Mouse (Mus musculus): ENCODE measurements around the gene Gm20388. TPM values are rescaled to one million over a fixed set of nuclear protein-coding genes. Genes with fewer than 3 reads are reported as not detected.

Gene Gm20388
- total RNA-seq, 2 experiments from 2014 or later = 18.6 TPM; not detected in 1

DNA sequence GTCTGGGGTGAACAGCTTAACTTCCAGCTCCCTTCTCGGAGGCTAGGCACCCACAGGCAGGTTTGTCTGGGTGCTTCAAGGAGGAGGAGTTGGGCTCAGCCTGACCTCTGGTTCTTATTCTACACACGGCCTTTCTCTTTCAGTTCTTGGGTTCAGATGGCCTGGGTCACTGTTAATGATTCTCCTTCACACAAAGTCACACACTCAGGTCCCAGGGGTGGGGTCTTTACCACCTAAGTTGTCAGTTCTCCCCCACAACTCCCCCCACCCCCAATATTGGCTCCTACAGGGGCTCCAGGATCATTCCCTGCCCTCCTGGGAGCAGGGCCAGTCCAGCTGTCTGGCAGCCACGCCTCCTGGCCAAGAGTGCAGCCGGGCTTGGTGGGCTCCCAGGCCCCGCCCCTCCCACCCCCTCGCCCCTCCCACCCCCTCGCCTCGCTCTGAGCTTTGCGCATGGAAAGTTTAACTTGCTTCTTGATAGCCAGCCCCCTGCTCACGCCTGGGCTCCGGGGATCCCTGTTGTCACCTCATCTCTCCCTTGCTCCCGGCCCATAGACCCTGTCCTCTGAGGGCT is 605.6 kb downstream of the Gm20388 start:
- intact Hi-C loops (cut with DNase I) = no loop called here
- DNase-seq (ENCODE audit: low spot score in 2 of 2) = no peak

DNA sequence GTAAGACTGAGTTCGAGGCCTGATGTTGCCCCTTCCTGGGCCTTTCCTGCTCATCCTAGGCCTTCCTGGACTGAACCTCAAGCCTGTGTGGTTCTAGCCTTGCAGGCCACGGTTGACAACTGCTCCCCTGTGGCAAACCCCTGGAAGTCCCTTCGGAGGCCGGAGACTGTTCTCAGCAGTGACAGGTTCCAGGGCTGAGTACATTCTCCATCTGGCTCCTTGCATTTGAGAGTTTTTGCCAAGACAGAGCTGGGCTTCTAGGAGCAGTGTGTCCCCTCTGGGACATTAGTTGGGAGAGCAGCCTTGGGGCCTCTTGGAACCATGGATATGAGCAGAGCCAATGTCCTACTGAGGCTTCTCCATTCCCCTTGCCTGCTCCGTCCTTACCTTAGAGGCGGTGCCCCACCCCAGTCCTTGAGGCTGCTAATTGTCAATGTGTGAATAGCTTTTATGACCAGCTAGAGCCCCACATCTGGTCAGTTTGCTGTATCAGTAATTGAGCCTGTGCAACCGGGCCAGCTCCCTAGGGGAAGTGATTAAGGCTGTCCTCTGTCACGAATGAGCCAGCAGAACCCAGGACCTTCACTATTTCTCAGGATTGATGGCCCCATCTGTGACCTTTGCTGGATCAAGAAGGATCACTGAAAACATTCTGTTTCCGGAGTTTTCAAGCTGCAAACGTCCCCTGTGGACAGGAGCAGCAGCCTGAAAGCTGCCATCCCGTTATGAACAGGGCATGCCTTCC is 607.2 kb downstream of the Gm20388 start:
- intact Hi-C loops (cut with DNase I) = no loop called here
- DNase-seq (ENCODE audit: low spot score in 2 of 2) = no peak

- peak in 1 of 2 experiments; percentile 60 for DNase-seq (ENCODE audit: low spot score in 2 of 2)
Observed at GRCm38 (mm10) chr8:120518736-120519534, 608.3 kb downstream of the Gm20388 start.

DNA sequence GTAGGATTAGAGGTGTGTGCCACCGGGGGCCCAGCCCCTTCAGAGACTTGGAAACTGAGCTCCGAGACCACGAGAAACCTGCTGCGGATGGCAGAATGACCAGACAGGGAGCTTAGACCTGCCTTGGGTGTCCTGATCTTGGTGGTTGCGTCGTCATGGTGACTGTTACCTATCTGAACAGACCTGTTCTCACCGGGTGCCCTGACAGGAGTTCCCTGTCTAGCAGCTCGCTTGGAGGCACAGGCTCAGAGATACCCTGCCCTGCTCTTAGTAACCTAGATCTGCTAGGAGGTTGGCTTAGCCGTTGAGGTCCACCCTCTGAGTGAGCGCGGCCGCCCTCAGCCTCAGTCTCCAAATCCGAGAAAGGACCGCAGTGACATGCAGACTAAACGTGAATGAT is 609.6 kb downstream of the Gm20388 start:
- no peak for DNase-seq (ENCODE audit: low spot score in 2 of 2)
- intact Hi-C loops (cut with DNase I) = no loop called here

More at GRCm38 (mm10) chr8:120518736-120519534, 608.3 kb downstream of the Gm20388 start:
- intact Hi-C loops (cut with DNase I) = no loop called here

- DNase-seq (ENCODE audit: low spot score in 2 of 2) = no peak
- intact Hi-C loops (cut with DNase I) = no loop called here
Observed at GRCm38 (mm10) chr8:120520707-120521590, 610.3 kb downstream of the Gm20388 start.

- intact Hi-C loops (cut with DNase I) = no loop called here
- no peak for DNase-seq (ENCODE audit: low spot score in 2 of 2)
Observed at GRCm38 (mm10) chr8:120521591-120521965, 610.9 kb downstream of the Gm20388 start.

DNA sequence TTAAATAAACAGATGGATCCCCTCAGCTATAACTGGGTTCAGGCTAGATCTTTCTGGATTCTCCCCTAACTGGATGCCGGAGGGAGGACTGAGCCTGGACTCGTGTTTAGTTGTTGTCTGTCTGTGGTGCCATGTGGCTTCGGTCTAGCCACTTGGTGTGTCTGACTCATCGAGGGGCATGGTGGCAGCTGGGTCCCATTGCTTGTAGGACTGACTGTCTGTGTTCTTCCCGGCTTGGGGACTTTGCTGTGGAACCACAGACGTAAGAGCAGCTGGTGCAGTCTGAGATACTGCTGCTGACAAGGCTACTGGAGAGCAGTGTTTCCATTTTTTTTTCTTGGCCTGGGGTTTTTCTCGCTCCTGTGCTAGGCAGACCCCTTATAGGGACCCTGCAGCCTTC is 613.0 kb downstream of the Gm20388 start:
- intact Hi-C loops (cut with DNase I) = no loop called here
- DNase-seq (ENCODE audit: low spot score in 2 of 2) = no peak

- intact Hi-C loops (cut with DNase I) = no loop called here
Observed at GRCm38 (mm10) chr8:120525135-120525534, 614.5 kb downstream of the Gm20388 start.

DNA sequence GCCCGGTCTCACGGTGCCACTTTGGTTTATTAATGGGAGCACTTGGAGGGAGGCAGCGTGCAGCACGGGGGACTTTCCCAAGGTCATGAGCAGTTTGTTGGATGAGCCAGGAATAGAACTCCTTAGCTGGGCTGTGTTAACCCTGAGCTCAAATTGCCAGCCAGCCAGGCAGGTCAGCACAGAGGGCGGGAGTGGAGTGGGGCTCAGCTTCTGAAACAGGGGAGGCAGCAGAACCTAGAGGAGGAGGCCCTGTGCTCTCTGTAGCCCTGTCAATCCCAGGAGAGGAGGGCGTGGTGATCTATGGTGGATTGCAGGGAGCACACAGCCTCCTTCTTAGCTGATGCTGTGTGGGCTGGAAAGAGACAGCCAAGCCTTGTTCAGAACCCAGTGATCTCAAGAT is 615.2 kb downstream of the Gm20388 start:
- DNase-seq (ENCODE audit: low spot score in 2 of 2) = no peak
- intact Hi-C loops (cut with DNase I) = no loop called here

More at GRCm38 (mm10) chr8:120525135-120525534, 614.5 kb downstream of the Gm20388 start:
- no peak for DNase-seq (ENCODE audit: low spot score in 2 of 2)

- intact Hi-C loops (cut with DNase I) = no loop called here
- no peak for DNase-seq (ENCODE audit: low spot score in 2 of 2)
Observed at GRCm38 (mm10) chr8:120526577-120526976, 615.9 kb downstream of the Gm20388 start.

GRCm38 (mm10) chr8:120528332-120528731 is 617.7 kb downstream of the Gm20388 start:
- no peak for DNase-seq (ENCODE audit: low spot score in 2 of 2)
- intact Hi-C loops (cut with DNase I) = no loop called here

DNA sequence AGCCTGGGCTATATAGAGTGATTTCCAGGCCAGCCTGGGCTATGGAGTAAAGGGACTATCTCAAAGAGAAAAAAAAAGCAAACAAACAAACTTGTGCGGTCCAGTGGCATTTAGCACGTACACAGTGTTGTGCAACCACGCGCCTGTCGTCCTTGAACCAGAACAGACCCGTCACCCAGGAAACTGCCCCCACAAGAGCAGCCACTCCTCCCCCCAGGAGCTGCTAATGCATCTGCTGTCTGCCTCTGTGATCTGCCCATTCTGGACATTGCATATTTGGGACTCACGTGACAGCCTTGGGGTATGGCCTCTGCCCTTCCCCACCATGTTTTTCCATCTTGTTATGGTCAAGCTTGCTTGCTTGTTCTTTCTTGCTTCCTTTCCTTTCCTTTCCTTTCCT is 618.6 kb downstream of the Gm20388 start:
- DNase-seq (ENCODE audit: low spot score in 2 of 2) = no peak
- intact Hi-C loops (cut with DNase I) = no loop called here

GRCm38 (mm10) chr8:120530954-120531656 is 620.5 kb downstream of the Gm20388 start:
- intact Hi-C loops (cut with DNase I) = no loop called here
- DNase-seq (ENCODE audit: low spot score in 2 of 2) = no peak

DNA sequence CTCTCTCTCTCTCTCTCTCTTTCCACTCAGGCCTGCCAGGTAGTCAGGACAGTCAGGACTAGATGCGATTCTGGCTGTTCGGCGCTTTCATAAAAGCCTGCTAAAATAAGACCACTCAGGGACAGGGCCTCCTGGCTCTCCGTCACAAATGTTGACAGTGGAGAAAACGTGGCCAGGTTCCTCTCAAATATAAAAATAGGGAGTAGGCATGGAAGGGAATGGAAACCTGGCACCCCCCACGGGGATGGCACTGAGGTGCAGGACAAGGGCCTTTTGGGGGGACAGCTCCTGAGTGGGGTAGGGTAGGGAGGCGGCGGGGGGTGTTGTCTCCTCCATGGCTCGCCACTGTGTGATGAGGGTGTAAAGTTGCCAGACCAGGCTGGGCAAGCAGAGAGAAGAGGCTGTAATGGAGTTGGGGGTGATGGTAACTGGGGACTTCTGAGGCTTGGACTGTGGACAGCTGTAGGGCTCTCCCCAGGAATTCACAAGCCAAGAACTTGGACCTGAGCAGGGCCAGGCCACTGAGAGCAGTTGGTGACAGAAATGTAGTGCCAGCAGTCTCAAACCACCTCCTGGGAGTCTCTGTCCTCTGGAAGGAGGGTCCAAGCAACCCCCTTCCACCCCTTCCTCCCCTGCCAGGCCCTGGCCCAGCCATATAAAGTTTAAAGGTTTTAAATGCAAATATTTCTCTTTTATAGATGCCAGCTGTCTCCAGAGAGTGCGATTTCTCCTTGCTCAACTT is 621.3 kb downstream of the Gm20388 start:
- intact Hi-C loops (cut with DNase I) = no loop called here
- no peak for DNase-seq (ENCODE audit: low spot score in 2 of 2)

GRCm38 (mm10) chr8:120532517-120533215 is 622.0 kb downstream of the Gm20388 start:
- peak in 1 of 2 experiments; percentile 53 for DNase-seq (ENCODE audit: low spot score in 2 of 2)

GRCm38 (mm10) chr8:120533380-120533779 is 622.7 kb downstream of the Gm20388 start:
- intact Hi-C loops (cut with DNase I) = no loop called here

More at GRCm38 (mm10) chr8:120532517-120533215, 622.0 kb downstream of the Gm20388 start:
- intact Hi-C loops (cut with DNase I) = no loop called here

GRCm38 (mm10) chr8:120534080-120534479 is 623.4 kb downstream of the Gm20388 start:
- intact Hi-C loops (cut with DNase I) = no loop called here
- no peak for DNase-seq (ENCODE audit: low spot score in 2 of 2)

More at GRCm38 (mm10) chr8:120533380-120533779, 622.7 kb downstream of the Gm20388 start:
- no peak for DNase-seq (ENCODE audit: low spot score in 2 of 2)
